35 mouse cellular contexts compared by ENCODE assay signal in the genomic region with DNA sequence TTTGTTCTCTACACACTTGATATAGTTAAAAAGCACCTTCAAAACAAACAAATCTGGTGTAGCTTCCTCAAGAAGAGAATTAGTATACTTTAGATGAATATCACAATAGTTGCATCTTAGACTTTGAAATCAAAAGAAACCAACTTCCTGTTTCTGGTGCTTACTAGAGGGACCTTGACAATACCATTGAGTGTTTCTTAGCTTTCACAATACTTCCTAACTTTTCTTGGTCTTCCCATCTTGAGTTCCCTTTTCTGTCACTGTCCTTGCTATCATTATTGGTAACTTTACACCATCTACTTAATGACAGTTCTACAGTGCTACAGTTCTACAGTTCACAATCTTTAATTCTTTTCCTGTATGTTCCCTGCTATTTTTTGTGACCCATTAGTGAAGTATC.
"Had no signal": no experiment of that assay in that cellular context is flagged by ENCODE, and none has a peak within 500 bp of the region (broad histone marks: within the 10 kb centered on the region; RNA-seq: fewer than 3 reads in every experiment).

No protein-coding gene starts in this region.

- H3K4me2 ChIP-seq: heart, embryonic 11.5 days; heart, embryonic 12.5 days; heart, embryonic 13.5 days; heart, embryonic 15.5 days; hindbrain, embryonic 12.5 days; hindbrain, embryonic 13.5 days; hindbrain, embryonic 14.5 days; hindbrain, embryonic 15.5 days; intestine, embryonic 15.5 days; kidney, embryonic 15.5 days had no signal

- ATAC-seq: hindbrain, embryonic 16.5 days; hindbrain, postnatal 0 days; inflammation-experienced regulatory T-cells, adult 6 months; intestine, embryonic 15.5 days; intestine, embryonic 16.5 days; intestine, postnatal 0 days had no signal

- H3K4me3 ChIP-seq: heart, embryonic 10.5 days; heart, embryonic 12.5 days; heart, embryonic 13.5 days; heart, embryonic 15.5 days; hindbrain, embryonic 10.5 days; hindbrain, embryonic 12.5 days; hindbrain, embryonic 13.5 days; hindbrain, embryonic 15.5 days; intestine, embryonic 15.5 days; kidney, embryonic 15.5 days; layer of hippocampus, adult 2 months had no signal

- H3K9ac ChIP-seq: heart, embryonic 12.5 days; heart, embryonic 13.5 days; heart, embryonic 15.5 days; hindbrain, embryonic 12.5 days; hindbrain, embryonic 13.5 days; hindbrain, embryonic 14.5 days; hindbrain, embryonic 15.5 days; intestine, embryonic 15.5 days; kidney, embryonic 15.5 days had no signal

- H3K27me3 ChIP-seq: heart, embryonic 12.5 days; heart, embryonic 13.5 days; heart, embryonic 15.5 days; hindbrain, embryonic 12.5 days; hindbrain, embryonic 13.5 days; hindbrain, embryonic 15.5 days; intestine, embryonic 15.5 days; kidney, embryonic 15.5 days had no signal

- DNase-seq: heart, postnatal 10 days; heart, postnatal 14 days; heart, postnatal 36 days; heart, postnatal 4 days; kidney, adult 11 months; kidney, adult 18-20 months; kidney, adult 2 months; kidney, adult 8-10 months; kidney, adult 9 months; kidney, postnatal 10 days; kidney, postnatal 14 days; kidney, postnatal 25 days; kidney, postnatal 36 days; kidney, postnatal 4 days; layer of hippocampus, adult 9-11 months; layer of hippocampus, postnatal 36 days had no signal

- H3K36me3 ChIP-seq: heart, embryonic 10.5 days; heart, embryonic 12.5 days; heart, embryonic 13.5 days; heart, embryonic 15.5 days; hindbrain, embryonic 10.5 days; hindbrain, embryonic 12.5 days; hindbrain, embryonic 13.5 days; hindbrain, embryonic 15.5 days; intestine, embryonic 15.5 days; kidney, embryonic 15.5 days had no signal

- H3K27ac ChIP-seq: heart, embryonic 10.5 days; heart, embryonic 13.5 days; heart, embryonic 15.5 days; hindbrain, embryonic 10.5 days; hindbrain, embryonic 12.5 days; hindbrain, embryonic 13.5 days; hindbrain, embryonic 14.5 days; hindbrain, embryonic 15.5 days; hindbrain, postnatal 0 days; intestine, embryonic 15.5 days; kidney, embryonic 15.5 days; kidney, postnatal 0 days; layer of hippocampus, adult 2 months had no signal

- H3K4me1 ChIP-seq: heart, embryonic 10.5 days; heart, embryonic 12.5 days; heart, embryonic 13.5 days; heart, embryonic 15.5 days; hindbrain, embryonic 10.5 days; hindbrain, embryonic 12.5 days; hindbrain, embryonic 13.5 days; hindbrain, embryonic 15.5 days; intestine, embryonic 15.5 days; kidney, embryonic 15.5 days had no signal

- H3K9me3 ChIP-seq: heart, embryonic 10.5 days; heart, embryonic 12.5 days; heart, embryonic 13.5 days; heart, embryonic 15.5 days; hindbrain, embryonic 10.5 days; hindbrain, embryonic 12.5 days; hindbrain, embryonic 13.5 days; hindbrain, embryonic 15.5 days; intestine, embryonic 15.5 days; kidney, embryonic 15.5 days had no signal
